Mouse (Mus musculus) olfactory bulb, adult 2 months (tissue): ENCODE results near the gene Klhl29.

Experiments used
- CTCF ChIP-seq: fragments of 200-500 bp; IDR thresholded peaks from 2 replicates; pipeline ENCODE4 v1.5.1; 2012; ENCODE audit warnings: low read depth, mild to moderate bottlenecking, low read length, moderate library complexity; ENCODE audit not compliant: insufficient read depth
- POLR2A ChIP-seq: fragments of 200-500 bp; IDR thresholded peaks from 2 replicates; pipeline ENCODE4 v1.6.1; 2012; ENCODE audit warnings: mild to moderate bottlenecking, low read depth, low read length, moderate library complexity; ENCODE audit not compliant: insufficient read depth

DNA sequence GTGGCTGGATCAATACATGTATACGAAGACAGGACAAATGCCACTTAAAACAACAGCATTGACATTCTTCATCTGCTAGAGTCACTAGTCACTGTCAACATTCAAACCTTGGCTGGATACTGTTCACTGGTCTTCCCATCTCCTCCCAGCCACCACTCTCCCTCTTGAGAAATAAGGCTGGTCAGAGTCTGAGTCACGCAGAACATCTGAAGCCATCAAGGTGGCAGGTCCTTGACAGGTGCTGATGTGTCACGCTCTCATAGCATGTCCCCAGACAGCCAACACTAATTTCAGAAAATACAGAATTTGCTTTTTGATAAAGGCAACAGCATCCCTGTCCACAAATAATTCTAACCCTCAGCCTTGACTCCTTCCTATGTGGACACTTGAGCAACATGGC is 116.7 kb downstream of the Klhl29 start:
- no peak for TF ChIP-seq CTCF
- no peak for TF ChIP-seq POLR2A
